Mouse (Mus musculus) erythroblast, embryonic 14.5 days (primary cell): Measurements from ENCODE around the gene Prmt8.

Source experiments
- GATA1 ChIP-seq: IDR thresholded peaks from 2 replicates; pipeline ENCODE4 v1.6.1; 2012; ENCODE audit warnings: low read length, inconsistent platforms, mixed read lengths
- TAL1 ChIP-seq: IDR thresholded peaks from 3 replicates; pipeline ENCODE4 v1.6.1; 2012; ENCODE audit warnings: low read length, inconsistent platforms, mixed read lengths

GRCm38 (mm10) chr6:127659472-127659871, 109.8 kb downstream of the Prmt8 start:
- TF ChIP-seq GATA1: no peak
- TF ChIP-seq TAL1: no peak
